Mouse (Mus musculus) small intestine, adult 2 months (tissue): ENCODE data around the gene Urad.

ENCODE experiments used
- CTCF ChIP-seq: fragments of 200-500 bp; IDR thresholded peaks from 2 replicates; pipeline ENCODE4 v1.5.1; 2012; ENCODE audit warnings: low read depth, mild to moderate bottlenecking, control low read depth, inconsistent platforms, low read length, moderate library complexity, mixed read lengths; ENCODE audit not compliant: insufficient replicate concordance, insufficient read length; ENCODE audit errors: extremely low read depth
- POLR2A ChIP-seq: fragments of 200-500 bp; IDR thresholded peaks from 2 replicates; pipeline ENCODE4 v1.6.1; 2012; ENCODE audit warnings: low read depth, mild to moderate bottlenecking, control low read depth, inconsistent platforms, low read length, moderate library complexity

- TF ChIP-seq CTCF (no peak), POLR2A (no peak)
Observed at GRCm38 (mm10) chr5:147276701-147277546, 45.3 kb downstream of the Urad start.
